Mouse (Mus musculus) adrenal gland, adult 2 months (tissue): ENCODE results near the gene Etfrf1. TPM values are rescaled to one million over a fixed set of nuclear protein-coding genes. Genes with fewer than 3 reads are reported as not detected.

Experiments used
- DNase-seq: peaks from one replicate; pipeline ENCODE4 v3.0.0; 2021
- long read RNA-seq: library from polyadenylated mRNA; stranded (forward); transcript quantifications from one replicate; pipeline ENCODE4 v2.0.0, GENCODE M21; 2021
- polyA plus RNA-seq: library from polyadenylated mRNA; depleted of rRNA; stranded (reverse); fragments of >200 nt; gene quantifications from 2 replicates; pipeline ENCODE4 v1.2.3, GENCODE M21; 2012; rRNA removed
- total RNA-seq, 2 experiments: library from RNA; stranded (reverse); gene quantifications; 2 replicates each; pipeline ENCODE4 v1.2.3; 2021

Etfrf1 gene
- total RNA-seq: 100 to 1,000 TPM in 1 of 2 experiments, 10 to 100 TPM in 1; 98.4 to 171 TPM
- 9.0 and 9.4 TPM in 2 replicates for polyA plus RNA-seq
- long read RNA-seq, transcript Etfrf1-207 (3 exons, 1,374 nt): major isoform, 55 of 70 reads
- long read RNA-seq, partial matches to known transcripts: 3 of 70 reads
- long read RNA-seq, other reads (novel, unspliced or antisense): 11 of 70 reads

DNA sequence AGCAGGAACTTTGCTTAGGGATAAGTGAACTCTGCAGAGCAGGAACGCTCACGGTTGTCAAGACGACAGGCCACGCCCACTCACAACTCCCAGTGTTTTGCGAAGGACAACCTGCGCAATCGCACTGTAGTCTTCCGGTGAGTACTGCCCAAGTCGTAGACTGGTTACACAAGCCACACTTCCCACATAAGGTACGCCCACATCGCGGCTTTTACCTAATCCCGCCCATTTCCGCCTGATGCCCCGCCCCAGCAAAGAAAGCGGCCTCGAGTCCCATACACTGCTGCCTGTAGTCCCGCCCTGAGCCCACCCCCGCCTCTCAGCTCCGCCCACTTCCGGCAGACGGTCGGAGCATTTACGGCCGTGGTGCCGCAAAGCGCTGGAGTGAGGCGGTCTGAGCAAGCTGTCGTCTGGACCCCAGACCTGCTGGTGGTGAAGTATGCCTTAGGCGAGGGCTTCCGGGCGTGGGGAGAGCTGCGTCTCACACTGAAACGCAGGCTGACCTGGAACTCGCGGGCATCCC lies at the start of gene Etfrf1, which contains the start of gene Casc1:
Gene Etfrf1 (plus strand): TSS at position 319 of the 523 bp plus-strand sequence.
Gene Casc1 (minus strand): TSS at position 190 of the 523 bp plus-strand sequence.
- DNase-seq: peak; percentile 99

GRCm38 (mm10) chr6:145171892-145172606 lies 38.9 kb upstream of the Etfrf1 start:
- DNase-seq: no peak

DNA sequence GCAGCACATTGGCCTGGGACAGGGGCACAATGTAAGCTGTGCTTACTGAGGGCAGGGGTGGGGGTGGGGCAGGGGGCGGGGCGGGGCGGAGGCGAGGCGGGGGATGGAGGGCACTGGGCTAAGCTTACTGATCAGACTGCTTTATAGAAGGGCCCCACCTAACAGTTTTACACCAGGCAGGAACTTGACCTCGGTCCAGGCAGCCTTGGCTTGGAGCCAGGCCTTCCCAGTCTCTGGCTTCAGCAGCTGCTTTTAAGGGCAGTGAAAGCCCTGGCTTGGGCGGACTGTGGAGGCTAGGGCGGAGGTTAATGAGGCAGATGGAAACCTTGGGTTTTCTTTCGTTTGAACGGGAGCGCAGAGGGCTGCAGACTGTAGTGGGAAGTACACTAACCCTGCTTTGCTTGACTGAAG lies 37.1 kb upstream of the Etfrf1 start:
- DNase-seq: peak; percentile 92

DNA sequence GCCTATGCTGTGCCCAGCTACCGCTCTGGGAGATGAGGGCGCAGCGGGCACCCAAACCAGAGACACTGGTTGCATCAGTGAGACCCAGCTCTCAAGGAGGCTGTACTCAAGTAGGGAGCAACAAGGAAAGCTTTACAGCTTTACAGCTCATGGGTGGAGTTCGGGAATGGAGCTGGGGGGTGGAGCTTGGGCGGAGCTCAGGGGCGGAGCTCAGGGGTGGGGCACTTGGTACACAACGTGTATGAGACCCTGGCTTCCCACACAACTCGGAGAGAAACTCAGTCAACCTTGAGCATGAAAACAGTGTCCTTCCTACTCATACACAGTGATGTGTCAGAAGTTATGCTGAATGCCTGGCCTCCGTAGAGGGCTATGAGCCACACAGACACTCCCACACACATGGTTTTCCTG lies 35.4 kb upstream of the Etfrf1 start:
- DNase-seq: peak; percentile 83

GRCm38 (mm10) chr6:145176474-145176873 lies 34.5 kb upstream of the Etfrf1 start:
- DNase-seq: no peak

- peak; percentile 37 for DNase-seq
Observed at GRCm38 (mm10) chr6:145179665-145180064, 31.3 kb upstream of the Etfrf1 start.

GRCm38 (mm10) chr6:145182044-145182443 lies 28.9 kb upstream of the Etfrf1 start:
- peak; percentile 80 for DNase-seq

DNA sequence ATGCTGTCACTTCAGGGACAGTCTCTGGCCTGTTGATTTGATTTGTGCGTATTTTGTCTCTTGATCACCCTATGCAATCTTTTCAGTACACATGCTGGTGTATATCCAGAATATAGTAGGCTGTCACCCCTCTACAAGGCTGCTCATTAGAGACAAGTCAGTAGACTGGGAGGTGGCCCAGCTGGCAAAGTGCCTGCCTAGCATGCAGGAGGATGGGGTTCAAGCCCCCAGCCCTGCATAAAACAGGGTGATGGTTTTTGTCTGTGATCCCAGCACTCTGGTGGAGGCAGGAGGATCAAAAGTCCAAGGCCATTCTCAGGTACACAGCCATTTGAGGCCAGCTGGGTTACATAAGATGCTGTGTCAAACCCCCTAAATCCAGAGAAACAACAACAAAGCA lies 24.8 kb upstream of the Etfrf1 start:
- no peak for DNase-seq

- no peak for DNase-seq
Observed at GRCm38 (mm10) chr6:145187093-145188088, 23.5 kb upstream of the Etfrf1 start.

GRCm38 (mm10) chr6:145193038-145193437 lies 17.9 kb upstream of the Etfrf1 start:
- no peak for DNase-seq

DNA sequence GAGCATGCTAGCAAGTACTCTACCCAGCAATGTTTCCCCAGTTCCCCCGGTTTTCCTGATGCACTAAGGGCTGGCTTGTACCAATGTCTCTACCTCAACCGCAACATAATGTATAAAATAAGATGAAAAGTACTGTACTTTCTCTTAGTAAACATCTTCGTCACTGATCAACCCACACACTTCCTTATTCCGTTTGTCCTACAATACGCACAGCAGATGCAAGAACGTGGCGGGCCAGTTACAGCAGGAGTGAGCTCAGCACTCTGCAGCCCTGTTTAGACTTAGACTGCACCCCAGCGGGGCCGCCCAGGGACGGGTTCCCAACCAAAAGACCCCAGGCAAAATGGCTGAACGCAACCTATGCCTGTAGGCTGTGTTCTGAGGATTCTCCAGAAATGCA lies 17.5 kb upstream of the Etfrf1 start:
- DNase-seq: no peak

DNA sequence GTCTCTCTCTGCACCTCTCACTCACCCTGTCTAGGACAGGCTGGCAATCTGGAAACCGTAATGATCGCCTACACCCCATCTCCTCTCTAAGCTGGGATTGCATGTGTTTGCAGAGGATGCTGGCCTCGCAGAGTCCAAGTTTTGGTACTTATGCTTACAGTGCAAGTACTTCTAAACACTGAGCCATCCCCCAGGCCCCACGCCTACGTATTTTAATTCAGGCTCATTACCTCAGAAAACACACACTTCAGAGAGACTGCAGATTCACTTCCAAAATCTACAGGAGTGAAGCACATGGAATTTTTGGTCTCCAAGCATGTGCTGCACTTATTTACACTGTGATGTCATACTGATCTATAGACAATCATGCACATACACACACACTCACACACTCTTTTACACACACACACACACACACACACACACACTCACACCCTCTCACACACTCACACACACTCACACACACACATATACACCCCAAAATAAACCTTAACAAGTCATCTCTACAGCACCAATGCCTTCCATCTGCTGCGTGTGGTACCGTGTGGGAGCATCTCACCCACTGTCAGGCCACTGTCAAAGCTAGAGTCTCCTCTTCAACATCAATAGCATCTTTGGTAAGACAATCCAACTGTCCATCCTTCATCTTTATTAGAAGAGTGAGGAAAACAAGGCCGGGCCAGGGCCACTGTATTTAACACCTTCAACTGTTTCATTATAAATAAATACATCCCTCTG lies 12.8 kb upstream of the Etfrf1 start:
- DNase-seq: no peak

GRCm38 (mm10) chr6:145202432-145203125 lies 8.4 kb upstream of the Etfrf1 start:
- no peak for DNase-seq

- DNase-seq: no peak
Observed at GRCm38 (mm10) chr6:145204440-145204839, 6.5 kb upstream of the Etfrf1 start.

- DNase-seq: no peak
Observed at GRCm38 (mm10) chr6:145205142-145205541, 5.8 kb upstream of the Etfrf1 start.

DNA sequence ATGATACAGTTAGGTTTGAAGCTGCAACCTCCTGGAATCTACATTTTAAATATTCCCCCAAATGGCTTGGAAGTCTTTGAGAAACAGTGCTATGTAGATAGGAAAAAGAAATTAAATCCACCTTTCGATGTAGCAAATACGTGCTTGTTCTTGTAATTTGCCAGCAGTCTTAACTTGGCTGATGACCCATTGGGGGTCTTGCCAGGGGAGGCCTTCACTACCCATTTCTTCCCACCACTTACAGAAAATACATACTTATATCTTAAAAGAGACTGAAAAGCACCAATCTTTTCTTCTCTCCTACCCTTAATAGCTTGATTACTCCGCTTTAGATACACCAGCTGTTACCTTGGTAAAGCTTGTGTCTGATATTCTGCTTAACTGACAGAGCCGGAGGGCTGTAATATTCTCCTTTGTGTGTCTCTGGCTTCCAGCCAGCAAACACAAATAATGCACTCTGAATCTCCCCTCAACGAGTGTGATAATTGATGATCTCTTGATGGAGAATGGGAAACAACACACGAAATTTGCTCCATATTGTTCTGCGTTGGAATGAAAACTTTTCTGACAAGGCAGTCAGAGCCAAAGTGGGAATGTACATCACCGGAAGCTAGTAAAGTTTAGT lies 766 bp upstream of the Etfrf1 start:
- DNase-seq: no peak

- DNase-seq: peak; percentile 33
Observed at GRCm38 (mm10) chr6:145211376-145212305, 707 bp downstream of the Etfrf1 start.

DNA sequence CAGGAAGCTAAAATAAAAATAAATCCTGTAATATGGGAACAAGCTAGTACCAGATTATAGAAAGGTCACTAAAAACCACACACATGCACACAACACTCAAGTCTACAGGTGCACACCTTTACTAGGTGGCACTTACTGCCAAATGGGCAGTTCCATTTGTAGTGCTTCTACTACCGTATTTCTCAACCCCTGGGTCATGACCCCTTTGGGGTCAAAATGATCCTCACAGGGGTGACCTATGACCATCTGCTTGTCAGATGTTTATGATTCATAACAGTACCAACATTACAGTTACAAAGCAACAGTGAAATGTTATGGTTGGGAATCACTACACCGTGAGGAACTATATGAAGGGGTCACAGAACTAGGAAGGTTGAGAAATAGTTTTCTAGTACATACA lies 3.0 kb downstream of the Etfrf1 start:
- no peak for DNase-seq

DNA sequence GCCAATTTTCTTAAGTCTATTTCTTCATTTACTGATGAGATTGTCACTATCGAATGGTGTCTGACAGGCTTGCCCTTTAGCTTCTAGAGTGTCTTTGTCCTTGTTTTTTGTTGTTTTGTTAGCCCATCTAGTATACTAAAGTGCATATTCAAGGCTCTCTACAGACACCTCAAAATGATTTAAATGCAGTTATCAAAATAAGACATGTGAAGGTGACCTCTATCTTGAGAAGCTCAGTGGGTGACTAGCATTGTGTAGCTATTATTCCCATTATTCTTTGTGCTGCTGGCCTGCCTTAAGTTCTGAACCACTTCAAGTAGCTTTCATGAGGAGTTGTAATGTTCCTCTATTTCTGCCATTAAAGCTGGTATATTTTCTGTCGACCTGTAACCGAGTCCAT lies 4.9 kb downstream of the Etfrf1 start:
- DNase-seq: no peak
